Mouse (Mus musculus): Measurements from ENCODE around the gene Lce3e. TPM values are rescaled to one million over a fixed set of nuclear protein-coding genes. Genes with fewer than 3 reads are reported as not detected.
A peak's percentile ranks its signal among the peaks of the same experiment; 100 is the strongest.

Lce3e gene
- not detected in 2 replicates for polyA plus RNA-seq (2012; rRNA removed)

DNA sequence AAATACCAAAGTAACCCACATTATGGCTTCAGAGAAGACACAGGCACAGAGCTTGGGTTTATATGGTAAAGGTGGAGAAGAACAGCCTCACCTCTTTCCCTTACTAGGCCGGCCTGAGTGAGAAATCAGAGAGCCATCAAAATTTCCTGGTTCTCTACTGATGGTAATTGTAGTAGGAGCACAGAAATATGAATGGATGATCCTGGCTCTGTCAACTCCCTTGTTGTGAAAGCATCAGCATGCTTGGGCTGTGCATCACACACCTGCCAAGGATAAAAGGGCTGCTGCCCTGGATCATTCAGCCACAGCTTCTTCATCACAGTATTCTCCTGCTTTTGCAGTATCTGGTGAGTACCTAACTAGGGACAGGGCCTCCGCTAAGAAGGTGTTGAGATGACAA lies at the start of gene Lce3e:
Gene Lce3e, plus strand, starts transcription at position 301 of the 400 bp plus-strand sequence.
- no peak for DNase-seq (ENCODE audit: extremely low spot score in 1 of 2, low spot score in 1 of 2)

DNA sequence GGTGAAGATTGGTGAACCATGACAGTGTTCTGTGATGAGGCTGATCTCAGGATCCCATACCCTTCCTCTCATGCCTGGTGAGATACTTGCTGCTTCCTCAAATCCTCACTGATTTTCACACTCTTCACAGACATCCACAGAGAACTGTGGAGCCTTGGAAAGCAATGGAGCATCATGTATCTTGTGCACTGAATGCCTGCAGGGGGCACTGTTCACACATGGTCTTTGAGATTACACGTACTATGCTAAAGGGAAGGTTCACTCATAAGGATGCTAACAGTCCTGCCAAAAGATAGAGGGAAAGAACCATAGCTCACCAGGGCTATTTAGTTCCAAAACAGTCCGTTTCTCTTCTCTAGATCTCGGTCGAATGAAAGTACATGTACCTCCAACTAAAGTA lies 46.5 kb upstream of the Lce3e start:
- peak; percentile 8 to 62 for DNase-seq (ENCODE audit: extremely low spot score in 1 of 2, low spot score in 1 of 2)

DNA sequence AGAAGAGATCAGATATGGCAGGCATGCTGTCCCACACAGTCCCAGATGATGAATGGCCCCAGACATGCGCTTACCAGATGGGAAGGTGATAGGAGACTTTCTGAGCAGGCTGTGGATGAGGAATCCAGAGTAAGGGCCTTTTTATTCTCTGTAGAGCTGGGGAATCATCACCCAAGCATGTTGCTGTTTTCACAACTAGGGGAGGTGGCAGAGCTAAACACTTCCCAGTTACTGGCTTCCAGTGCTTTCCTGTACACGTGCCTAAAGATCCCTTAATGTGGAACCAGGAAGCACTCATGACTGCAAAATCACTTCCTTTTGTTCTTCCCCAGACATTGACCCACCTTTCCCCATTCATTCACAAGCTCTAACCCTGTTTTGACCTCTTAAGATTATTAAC lies 40.7 kb upstream of the Lce3e start, which contains the start of gene Lce3a:
Gene Lce3a, minus strand, starts transcription at position 101 of the 400 bp plus-strand sequence.
- DNase-seq (ENCODE audit: extremely low spot score in 1 of 2, low spot score in 1 of 2): no peak

DNA sequence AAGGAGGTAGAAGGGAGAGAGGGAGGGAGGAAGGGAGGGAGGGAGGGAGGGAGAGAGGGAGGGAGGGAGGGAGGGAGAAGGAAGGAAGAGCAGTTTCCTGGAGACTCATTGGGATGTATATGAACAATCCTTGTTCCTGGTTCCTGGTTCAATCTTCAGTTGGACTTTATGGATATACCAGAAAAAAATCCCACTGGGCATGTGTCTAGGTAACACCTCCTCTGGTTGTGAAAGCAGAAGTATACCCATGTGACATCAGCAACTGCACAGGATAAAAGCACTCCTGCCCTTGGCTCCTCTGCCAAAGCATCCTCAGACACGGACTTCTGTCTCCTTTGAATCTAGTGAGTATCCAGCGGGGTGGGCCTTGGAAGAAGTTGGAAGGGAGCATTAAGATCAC lies 34.2 kb upstream of the Lce3e start, which contains the start of gene Lce3b:
Gene Lce3b, plus strand, starts transcription at position 301 of the 400 bp plus-strand sequence.
- DNase-seq (ENCODE audit: extremely low spot score in 1 of 2, low spot score in 1 of 2): no peak

DNA sequence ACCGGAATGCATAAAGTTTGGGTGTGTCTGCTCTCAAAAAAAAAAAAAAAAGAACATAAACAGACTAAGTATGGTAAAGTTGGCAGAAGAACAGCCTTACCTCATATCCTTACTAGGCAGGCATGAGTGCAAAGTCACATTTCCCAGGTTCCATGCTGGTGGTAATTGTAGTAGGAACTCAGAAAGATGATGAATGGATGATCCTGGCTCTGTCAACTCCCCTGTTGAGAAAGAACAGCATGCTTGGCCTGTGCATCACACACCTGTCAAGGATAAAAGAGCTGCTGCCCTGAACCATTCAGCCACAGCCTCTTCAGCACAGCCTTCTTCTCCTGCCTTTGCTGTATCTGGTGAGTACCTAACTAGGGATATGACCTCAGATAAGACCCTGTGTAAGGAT lies 22.7 kb upstream of the Lce3e start, which contains the start of gene Lce3c:
Gene Lce3c, plus strand, starts transcription at position 301 of the 400 bp plus-strand sequence.
- DNase-seq (ENCODE audit: extremely low spot score in 1 of 2, low spot score in 1 of 2): no peak

DNA sequence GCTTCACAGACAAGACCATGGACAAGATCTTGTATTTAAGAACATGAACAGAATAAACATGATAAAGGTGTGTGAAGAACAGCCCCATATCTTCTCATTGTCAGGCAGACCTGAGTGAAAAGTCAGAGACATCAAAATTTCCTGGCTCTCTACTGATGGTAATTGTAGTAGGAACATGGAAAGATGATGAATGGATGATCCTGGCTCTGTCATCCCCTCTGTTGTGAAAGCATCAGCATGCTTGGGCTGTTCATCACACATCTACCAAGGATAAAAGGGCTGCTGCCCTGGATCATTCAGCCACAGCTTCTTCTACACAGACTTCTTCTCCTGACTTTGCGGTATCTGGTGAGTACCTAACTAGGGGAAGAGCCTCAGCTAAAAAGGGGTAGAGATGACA lies 9.8 kb upstream of the Lce3e start, which contains the start of gene Lce3d:
Gene Lce3d, plus strand, starts transcription at position 301 of the 400 bp plus-strand sequence.
- DNase-seq (ENCODE audit: extremely low spot score in 1 of 2, low spot score in 1 of 2): no peak

DNA sequence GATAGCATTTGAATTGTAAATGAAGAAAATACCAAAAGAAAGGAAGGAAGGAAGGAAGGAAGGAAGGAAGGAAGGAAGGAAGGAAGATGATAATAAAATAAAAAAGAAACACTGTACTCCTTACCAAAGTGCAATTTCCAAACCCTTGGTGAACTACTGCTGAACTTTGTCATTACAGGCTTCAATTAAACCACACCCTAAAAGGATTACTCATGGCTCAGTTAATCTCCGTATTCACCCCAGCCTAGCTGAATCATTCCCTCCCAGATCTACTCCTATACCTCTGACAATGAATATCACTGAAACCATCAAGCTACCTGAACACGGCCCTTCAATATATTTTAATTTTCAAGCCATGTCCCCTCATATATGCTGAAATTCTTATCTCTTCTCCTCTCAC lies 11.6 kb downstream of the Lce3e start:
- DNase-seq (ENCODE audit: extremely low spot score in 1 of 2, low spot score in 1 of 2): no peak

DNA sequence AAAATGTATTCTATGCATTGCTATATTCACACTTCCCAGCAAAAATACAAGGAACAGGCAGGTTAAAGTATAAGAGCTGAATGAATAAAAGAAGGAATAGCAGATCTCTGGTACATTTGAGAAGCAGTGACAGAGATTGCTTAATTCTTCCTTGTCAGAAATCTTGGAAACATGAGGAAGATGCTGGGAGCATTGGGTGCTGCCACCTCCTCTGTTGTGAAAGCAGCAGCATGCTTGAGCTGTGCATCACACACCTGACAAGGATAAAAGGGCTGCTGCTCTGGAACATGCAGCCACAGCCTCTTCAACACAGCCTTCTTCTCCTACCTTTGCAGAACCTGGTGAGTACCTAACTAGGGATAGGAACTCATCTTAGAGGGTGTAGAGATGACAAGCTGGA lies 25.1 kb downstream of the Lce3e start, which contains the start of gene Lce3f:
Gene Lce3f, plus strand, starts transcription at position 301 of the 400 bp plus-strand sequence.
- DNase-seq (ENCODE audit: extremely low spot score in 1 of 2, low spot score in 1 of 2): no peak

DNA sequence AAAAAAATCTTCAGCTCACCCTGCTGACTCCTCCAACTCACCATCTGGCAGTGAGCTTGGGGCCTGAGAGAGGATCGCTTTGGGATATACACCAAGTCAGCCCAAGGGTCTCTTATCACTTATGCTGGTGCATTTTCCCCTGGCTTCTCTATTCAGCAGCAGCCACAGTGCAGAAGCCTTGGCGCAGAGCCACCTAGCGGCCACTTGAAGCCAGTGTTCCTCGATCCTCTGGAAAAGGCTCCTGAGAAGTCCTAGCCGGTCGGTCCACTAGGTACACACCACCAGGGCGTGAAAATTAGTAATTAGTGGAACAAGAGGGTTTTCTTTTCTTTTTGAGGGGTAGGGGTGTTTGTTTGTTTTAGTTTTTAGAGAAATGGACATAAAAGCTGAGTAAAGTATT lies 31.8 kb downstream of the Lce3e start:
- peak; percentile 33 to 89 for DNase-seq (ENCODE audit: extremely low spot score in 1 of 2, low spot score in 1 of 2)

DNA sequence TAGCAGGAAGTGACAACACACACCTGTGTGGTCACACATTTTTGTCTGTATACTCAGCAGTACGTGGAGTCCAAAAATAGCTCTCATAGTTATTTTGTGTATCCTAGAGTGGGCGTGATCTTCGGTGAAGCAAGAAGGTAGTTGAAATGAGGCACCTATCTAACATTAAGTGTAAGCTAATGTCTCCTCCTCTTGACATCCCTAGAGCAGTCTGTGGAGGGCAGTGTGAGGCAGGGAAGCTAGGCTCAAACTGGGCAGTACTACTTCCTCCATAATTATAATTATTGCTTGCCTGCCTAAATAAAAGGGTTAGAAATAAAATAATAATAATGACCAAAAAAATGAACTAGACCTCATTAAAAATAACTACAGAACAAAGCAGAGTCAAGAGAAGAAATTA lies 33.8 kb downstream of the Lce3e start:
- no peak for DNase-seq (ENCODE audit: extremely low spot score in 1 of 2, low spot score in 1 of 2)

DNA sequence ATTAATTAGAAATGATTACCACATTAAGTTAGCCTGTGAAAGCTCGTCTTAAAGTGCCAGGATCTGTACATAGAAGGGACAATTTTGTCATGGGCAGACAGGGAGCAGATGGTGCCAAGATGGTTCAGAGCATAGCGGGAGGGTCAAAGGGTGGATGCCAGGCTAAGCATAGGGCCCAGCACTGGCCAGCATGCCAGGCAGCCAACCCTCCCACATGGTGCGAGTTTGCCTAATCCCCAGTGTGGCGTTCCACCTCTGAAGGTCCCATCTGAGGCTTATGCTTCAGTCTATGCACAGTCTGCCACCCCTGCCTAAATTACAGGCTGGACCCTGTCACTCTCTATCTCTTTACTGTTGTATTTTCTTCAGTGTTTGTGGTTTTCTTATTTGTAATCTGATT lies 36.0 kb downstream of the Lce3e start:
- DNase-seq (ENCODE audit: extremely low spot score in 1 of 2, low spot score in 1 of 2): no peak

DNA sequence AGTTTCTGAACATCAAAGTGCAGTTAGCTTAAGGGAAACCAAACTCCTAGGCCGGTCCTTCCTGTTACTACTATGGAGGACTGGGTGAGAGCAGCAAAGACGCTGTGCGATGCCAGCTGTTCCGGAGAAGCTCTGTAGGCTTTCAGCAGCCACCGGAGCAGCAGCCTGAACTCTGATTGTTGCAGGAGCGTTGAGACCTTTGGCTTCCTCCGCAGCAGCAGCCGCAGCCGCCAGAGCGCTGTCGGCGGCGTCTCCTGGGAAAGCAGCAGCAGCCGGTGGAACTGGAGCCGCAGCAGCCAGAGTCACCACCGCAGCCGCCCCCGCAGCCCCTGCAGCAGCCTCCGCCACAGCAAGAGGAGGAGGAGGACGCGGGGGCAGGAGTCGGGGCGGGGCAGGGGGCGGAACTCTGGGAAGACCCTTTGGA lies 47.5 kb downstream of the Lce3e start:
- peak in 1 of 2 experiments; percentile 60 for DNase-seq (ENCODE audit: extremely low spot score in 1 of 2, low spot score in 1 of 2)

DNA sequence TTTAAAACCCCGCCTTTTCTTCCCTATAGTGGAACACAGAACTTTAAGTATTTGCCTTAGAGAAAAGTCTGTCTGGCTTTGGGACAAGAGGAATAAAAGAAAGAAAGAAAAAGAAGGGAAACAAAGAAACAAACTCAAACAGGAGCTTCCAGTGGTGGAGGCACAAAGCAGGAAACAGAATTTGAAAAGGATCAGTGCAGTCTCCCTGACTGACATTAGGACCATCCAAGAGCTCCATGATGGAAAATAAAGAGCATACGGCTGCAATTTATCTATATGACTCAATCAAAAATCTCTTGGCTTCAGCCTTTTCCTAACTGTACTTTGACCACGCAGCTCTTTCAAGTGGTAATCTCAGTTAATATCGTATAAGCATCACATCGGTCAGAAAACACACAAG lies 48.0 kb downstream of the Lce3e start:
- DNase-seq (ENCODE audit: extremely low spot score in 1 of 2, low spot score in 1 of 2): no peak

DNA sequence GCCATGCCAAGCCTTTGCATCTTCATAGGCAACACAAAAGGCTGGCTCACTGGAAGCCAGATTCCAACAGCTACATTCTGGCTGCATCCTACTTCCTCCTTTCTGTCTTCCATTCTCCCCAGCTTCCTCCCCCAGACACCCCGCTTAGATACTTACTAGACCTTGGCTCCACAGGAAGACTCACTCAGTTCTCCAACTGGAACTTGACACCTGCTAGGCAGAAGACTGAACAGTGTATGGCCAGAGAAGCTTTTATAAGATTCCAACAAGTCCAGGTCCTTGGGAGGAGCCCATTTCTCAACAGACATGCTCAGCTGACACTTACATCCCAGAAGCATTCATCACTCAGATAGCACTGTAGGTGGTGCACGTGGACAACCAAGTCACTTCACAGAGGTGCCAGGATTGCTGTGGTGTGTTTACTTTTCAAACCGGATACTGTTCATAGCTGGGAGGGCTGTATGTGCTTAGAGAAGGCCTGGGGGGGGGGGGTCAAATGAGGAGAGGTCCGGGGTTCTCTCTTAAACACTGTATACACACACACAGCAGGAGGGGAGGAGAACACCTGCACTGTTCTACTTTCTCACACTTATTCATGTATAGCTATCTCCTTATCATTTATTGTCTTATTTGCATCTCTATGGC lies 48.7 kb downstream of the Lce3e start, which contains the start of gene Crct1:
Gene Crct1, minus strand, starts transcription at position 228 of the 645 bp plus-strand sequence.
- DNase-seq (ENCODE audit: extremely low spot score in 1 of 2, low spot score in 1 of 2): no peak

Other genes starting within 250 kb of the Lce3e start
- gene Lce1f, start 246.7 kb upstream of the Lce3e start, polyA plus RNA-seq (2012; rRNA removed): not detected in 2 replicates
- gene Gm38119, start 228.0 kb upstream of the Lce3e start, polyA plus RNA-seq (2012; rRNA removed): not detected in 2 replicates
- not detected in 2 replicates for gene Lce1g, start 214.7 kb upstream of the Lce3e start, polyA plus RNA-seq (2012; rRNA removed)
- not detected in 2 replicates for gene Lce1h, start 202.0 kb upstream of the Lce3e start, polyA plus RNA-seq (2012; rRNA removed)
- not detected in 2 replicates for gene Lce1i, start 188.2 kb upstream of the Lce3e start, polyA plus RNA-seq (2012; rRNA removed)
- not detected in 2 replicates for gene Lce1j, start 176.5 kb upstream of the Lce3e start, polyA plus RNA-seq (2012; rRNA removed)
- not detected in 2 replicates for gene Lce1k, start 159.2 kb upstream of the Lce3e start, polyA plus RNA-seq (2012; rRNA removed)
- gene Kprp, start 139.8 kb upstream of the Lce3e start, polyA plus RNA-seq (2012; rRNA removed): 0.04 TPM in 1 of 2 replicates, not detected in the other
- not detected in 2 replicates for gene Lce1l, start 115.8 kb upstream of the Lce3e start, polyA plus RNA-seq (2012; rRNA removed)
- gene 2310050C09Rik, start 96.8 kb upstream of the Lce3e start, polyA plus RNA-seq (2012; rRNA removed): not detected in 2 replicates
- gene Lce3a, start 40.8 kb upstream of the Lce3e start, polyA plus RNA-seq (2012; rRNA removed): not detected in 2 replicates
- gene Lce3b, start 34.1 kb upstream of the Lce3e start, polyA plus RNA-seq (2012; rRNA removed): not detected in 2 replicates
- not detected in 2 replicates for gene Lce3c, start 22.6 kb upstream of the Lce3e start, polyA plus RNA-seq (2012; rRNA removed)
- not detected in 2 replicates for gene Lce3d, start 9.7 kb upstream of the Lce3e start, polyA plus RNA-seq (2012; rRNA removed)
- gene Lce3f, start 25.2 kb downstream of the Lce3e start, polyA plus RNA-seq (2012; rRNA removed): not detected in 2 replicates
- not detected in 2 replicates for gene Crct1, start 48.6 kb downstream of the Lce3e start, polyA plus RNA-seq (2012; rRNA removed)
- not detected in 2 replicates for gene Lce1m, start 52.0 kb downstream of the Lce3e start, polyA plus RNA-seq (2012; rRNA removed)
- gene Gm4858, start 101.8 kb downstream of the Lce3e start, polyA plus RNA-seq (2012; rRNA removed): not detected in 2 replicates
- not detected in 2 replicates for gene Crnn, start 177.7 kb downstream of the Lce3e start, polyA plus RNA-seq (2012; rRNA removed)
- gene Flg2, start 230.2 kb downstream of the Lce3e start, polyA plus RNA-seq (2012; rRNA removed): not detected in 2 replicates